Mouse (Mus musculus): ENCODE measurements around the gene Cpn2. TPM values are rescaled to one million over a fixed set of nuclear protein-coding genes. Genes with fewer than 3 reads are reported as not detected.

The Cpn2 gene
- under 1 TPM in 2 of 4 experiments, not detected in 2; 0.07 to 0.13 TPM for total RNA-seq (2022)

- DNase-seq (ENCODE audit: low spot score in 2 of 2) = no peak
Observed at GRCm38 (mm10) chr16:30267359-30267758, at the start of gene Cpn2. Gene Cpn2, minus strand, starts transcription at chr16:30267499.

GRCm38 (mm10) chr16:30314236-30314635 is 46.9 kb upstream of the Cpn2 start:
- no peak for DNase-seq (ENCODE audit: low spot score in 2 of 2)

GRCm38 (mm10) chr16:30310647-30311046 is 43.3 kb upstream of the Cpn2 start, which contains the start of gene Gp5:
Gene Gp5, minus strand, starts transcription at chr16:30310779.
- no peak for DNase-seq (ENCODE audit: low spot score in 2 of 2)

GRCm38 (mm10) chr16:30310171-30310515 is 42.8 kb upstream of the Cpn2 start:
- no peak for DNase-seq (ENCODE audit: low spot score in 2 of 2)

- DNase-seq (ENCODE audit: low spot score in 2 of 2) = no peak
Observed at GRCm38 (mm10) chr16:30309395-30310170, 42.3 kb upstream of the Cpn2 start.

GRCm38 (mm10) chr16:30308616-30309394 is 41.5 kb upstream of the Cpn2 start:
- no peak for DNase-seq (ENCODE audit: low spot score in 2 of 2)

- DNase-seq (ENCODE audit: low spot score in 2 of 2) = no peak
Observed at GRCm38 (mm10) chr16:30307961-30308615, 40.8 kb upstream of the Cpn2 start.

GRCm38 (mm10) chr16:30307306-30307705 is 40.0 kb upstream of the Cpn2 start:
- no peak for DNase-seq (ENCODE audit: low spot score in 2 of 2)

- DNase-seq (ENCODE audit: low spot score in 2 of 2) = no peak
Observed at GRCm38 (mm10) chr16:30306102-30306501, 38.8 kb upstream of the Cpn2 start.

GRCm38 (mm10) chr16:30304236-30304635 is 36.9 kb upstream of the Cpn2 start:
- no peak for DNase-seq (ENCODE audit: low spot score in 2 of 2)

GRCm38 (mm10) chr16:30303411-30303810 is 36.1 kb upstream of the Cpn2 start:
- no peak for DNase-seq (ENCODE audit: low spot score in 2 of 2)

- no peak for DNase-seq (ENCODE audit: low spot score in 2 of 2)
Observed at GRCm38 (mm10) chr16:30302686-30303085, 35.4 kb upstream of the Cpn2 start.

GRCm38 (mm10) chr16:30299711-30300277 is 32.5 kb upstream of the Cpn2 start:
- DNase-seq (ENCODE audit: low spot score in 2 of 2) = no peak

GRCm38 (mm10) chr16:30297450-30297849 is 30.2 kb upstream of the Cpn2 start:
- DNase-seq (ENCODE audit: low spot score in 2 of 2) = no peak

GRCm38 (mm10) chr16:30296601-30297275 is 29.4 kb upstream of the Cpn2 start:
- no peak for DNase-seq (ENCODE audit: low spot score in 2 of 2)

- no peak for DNase-seq (ENCODE audit: low spot score in 2 of 2)
Observed at GRCm38 (mm10) chr16:30295106-30295505, 27.8 kb upstream of the Cpn2 start.

- DNase-seq (ENCODE audit: low spot score in 2 of 2) = no peak
Observed at GRCm38 (mm10) chr16:30290436-30290835, 23.1 kb upstream of the Cpn2 start.

- no peak for DNase-seq (ENCODE audit: low spot score in 2 of 2)
Observed at GRCm38 (mm10) chr16:30285701-30286100, 18.4 kb upstream of the Cpn2 start.

GRCm38 (mm10) chr16:30283743-30284337 is 16.5 kb upstream of the Cpn2 start:
- DNase-seq (ENCODE audit: low spot score in 2 of 2) = no peak

GRCm38 (mm10) chr16:30282844-30283495 is 15.7 kb upstream of the Cpn2 start, which contains the start of gene Lrrc15:
Gene Lrrc15, minus strand, starts transcription at chr16:30283256.
- DNase-seq (ENCODE audit: low spot score in 2 of 2) = no peak
